Mouse (Mus musculus): ENCODE results near the gene Naif1. TPM values are rescaled to one million over a fixed set of nuclear protein-coding genes. Genes with fewer than 3 reads are reported as not detected.
A peak's percentile ranks its signal among the peaks of the same experiment; 100 is the strongest.

Gene Naif1
- polyA plus RNA-seq, 1 experiment from 2014 or later: 7.3 TPM

- Histone ChIP-seq H3K9me3 (replicated peaks) (no peaks in the 10 kb centered on the region), H3K27me3 (ENCODE audit: low read depth, poor library complexity, severe bottlenecking) (no peaks in the 10 kb centered on the region), H3K4me1 (peaks cover 30% of the 10 kb centered on the region), H3K27ac (no peak overlapping the region), H3K36me3 (peaks cover 74% of the 10 kb centered on the region), H3K4me3 (no peak overlapping the region)
- 95% methylated on average over 3 of the region's 3 CpGs for WGBS
- no peak for DNase-seq (ENCODE audit: low spot score)
Measured at GRCm38 (mm10) chr2:32419359-32419758, 30.9 kb upstream of the Naif1 start.

GRCm38 (mm10) chr2:32420066-32420608, 30.1 kb upstream of the Naif1 start:
- H3K4me3 ChIP-seq: no peak overlapping the region
- H3K36me3 ChIP-seq: peaks cover 66% of the 10 kb centered on the region
- 0 out of 2 replicates have a peak overlapping the region, but pooled peaks have one; percentile 12 for H3K27ac ChIP-seq
- H3K9me3 ChIP-seq (replicated peaks): no peaks in the 10 kb centered on the region
- WGBS: 91% methylated on average over 12 of the region's 12 CpGs
- no peaks in the 10 kb centered on the region for H3K27me3 ChIP-seq (ENCODE audit: low read depth, poor library complexity, severe bottlenecking)
- peaks cover 34% of the 10 kb centered on the region for H3K4me1 ChIP-seq
- no peak for DNase-seq (ENCODE audit: low spot score)

- Histone ChIP-seq H3K27ac (no peak overlapping the region), H3K9me3 (replicated peaks) (no peaks in the 10 kb centered on the region), H3K4me1 (peaks cover 34% of the 10 kb centered on the region), H3K36me3 (peaks cover 61% of the 10 kb centered on the region), H3K27me3 (ENCODE audit: low read depth, poor library complexity, severe bottlenecking) (no peaks in the 10 kb centered on the region), H3K4me3 (no peak overlapping the region)
- no peak for DNase-seq (ENCODE audit: low spot score)
- 86% methylated on average over 6 of the region's 6 CpGs for WGBS
Measured at GRCm38 (mm10) chr2:32420647-32421046, 29.6 kb upstream of the Naif1 start.

GRCm38 (mm10) chr2:32421851-32422251, 28.4 kb upstream of the Naif1 start:
- Histone ChIP-seq H3K9me3 (replicated peaks) (no peaks in the 10 kb centered on the region), H3K4me3 (no peak overlapping the region), H3K27me3 (ENCODE audit: low read depth, poor library complexity, severe bottlenecking) (no peaks in the 10 kb centered on the region), H3K27ac (peak overlapping the region; percentile 32; the same call in 1 of the 2 replicates), H3K36me3 (peaks cover 57% of the 10 kb centered on the region), H3K4me1 (peaks cover 36% of the 10 kb centered on the region)
- no peak for DNase-seq (ENCODE audit: low spot score)
- 95% methylated on average over 6 of the region's 6 CpGs for WGBS

- H3K27ac ChIP-seq: peak overlapping the region; percentile 71
- H3K27me3 ChIP-seq (ENCODE audit: low read depth, poor library complexity, severe bottlenecking): no peaks in the 10 kb centered on the region
- peak overlapping the region; percentile 50 for H3K4me3 ChIP-seq
- DNase-seq (ENCODE audit: low spot score): peak; percentile 69
- peaks cover 46% of the 10 kb centered on the region for H3K4me1 ChIP-seq
- no peaks in the 10 kb centered on the region for H3K9me3 ChIP-seq (replicated peaks)
- peaks cover 39% of the 10 kb centered on the region for H3K36me3 ChIP-seq
- 1% methylated on average over 14 of the region's 14 CpGs for WGBS
Measured at GRCm38 (mm10) chr2:32423481-32424331, 26.6 kb upstream of the Naif1 start.

- peaks cover 28% of the 10 kb centered on the region for H3K36me3 ChIP-seq
- H3K27me3 ChIP-seq (ENCODE audit: low read depth, poor library complexity, severe bottlenecking): no peaks in the 10 kb centered on the region
- no peak overlapping the region for H3K4me3 ChIP-seq
- DNase-seq (ENCODE audit: low spot score): no peak
- H3K4me1 ChIP-seq: peaks cover 54% of the 10 kb centered on the region
- 62% methylated on average over 3 of the region's 3 CpGs for WGBS
- no peaks in the 10 kb centered on the region for H3K9me3 ChIP-seq (replicated peaks)
- H3K27ac ChIP-seq: peak overlapping the region; percentile 71
Measured at GRCm38 (mm10) chr2:32424796-32425195, 25.5 kb upstream of the Naif1 start.

- 81% methylated on average over 5 of the region's 5 CpGs for WGBS
- H3K9me3 ChIP-seq (replicated peaks): no peaks in the 10 kb centered on the region
- H3K27ac ChIP-seq: no peak overlapping the region
- no peak for DNase-seq (ENCODE audit: low spot score)
- no peaks in the 10 kb centered on the region for H3K27me3 ChIP-seq (ENCODE audit: low read depth, poor library complexity, severe bottlenecking)
- peaks cover 20% of the 10 kb centered on the region for H3K36me3 ChIP-seq
- H3K4me3 ChIP-seq: no peak overlapping the region
- H3K4me1 ChIP-seq: peaks cover 62% of the 10 kb centered on the region
Measured at GRCm38 (mm10) chr2:32425568-32425967, 24.7 kb upstream of the Naif1 start.

- H3K4me1 ChIP-seq: peaks cover 65% of the 10 kb centered on the region
- no peaks in the 10 kb centered on the region for H3K27me3 ChIP-seq (ENCODE audit: low read depth, poor library complexity, severe bottlenecking)
- H3K36me3 ChIP-seq: peaks cover 15% of the 10 kb centered on the region
- no peak overlapping the region for H3K27ac ChIP-seq
- H3K9me3 ChIP-seq (replicated peaks): no peaks in the 10 kb centered on the region
- DNase-seq (ENCODE audit: low spot score): no peak
- H3K4me3 ChIP-seq: no peak overlapping the region
- 96% methylated on average over 1 of the region's 1 CpGs for WGBS
Measured at GRCm38 (mm10) chr2:32426141-32426540, 24.1 kb upstream of the Naif1 start.

GRCm38 (mm10) chr2:32427720-32428119, 22.5 kb upstream of the Naif1 start:
- Histone ChIP-seq H3K4me1 (peaks cover 66% of the 10 kb centered on the region), H3K27ac (no peak overlapping the region), H3K4me3 (no peak overlapping the region; the same call in 1 of the 2 replicates), H3K9me3 (replicated peaks) (no peaks in the 10 kb centered on the region), H3K36me3 (peaks cover 9% of the 10 kb centered on the region), H3K27me3 (ENCODE audit: low read depth, poor library complexity, severe bottlenecking) (no peaks in the 10 kb centered on the region)
- no peak for DNase-seq (ENCODE audit: low spot score)
- 86% methylated on average over 5 of the region's 5 CpGs for WGBS

GRCm38 (mm10) chr2:32428262-32428722, 22.0 kb upstream of the Naif1 start:
- Histone ChIP-seq H3K4me1 (peaks cover 60% of the 10 kb centered on the region), H3K36me3 (peaks cover 9% of the 10 kb centered on the region), H3K27me3 (ENCODE audit: low read depth, poor library complexity, severe bottlenecking) (no peaks in the 10 kb centered on the region), H3K9me3 (replicated peaks) (no peaks in the 10 kb centered on the region), H3K27ac (peak overlapping the region; percentile 50; the same call in 1 of the 2 replicates), H3K4me3 (peak overlapping the region; percentile 4; the same call in 1 of the 2 replicates)
- no peak for DNase-seq (ENCODE audit: low spot score)
- 71% methylated on average over 8 of the region's 8 CpGs for WGBS

GRCm38 (mm10) chr2:32429215-32429891, 20.9 kb upstream of the Naif1 start:
- peaks cover 9% of the 10 kb centered on the region for H3K36me3 ChIP-seq
- H3K27ac ChIP-seq: peak overlapping the region; percentile 50; the same call in 1 of the 2 replicates
- H3K9me3 ChIP-seq (replicated peaks): no peaks in the 10 kb centered on the region
- H3K4me1 ChIP-seq: peaks cover 49% of the 10 kb centered on the region
- H3K4me3 ChIP-seq: no peak overlapping the region
- DNase-seq (ENCODE audit: low spot score): no peak
- WGBS: 83% methylated on average over 4 of the region's 4 CpGs
- no peaks in the 10 kb centered on the region for H3K27me3 ChIP-seq (ENCODE audit: low read depth, poor library complexity, severe bottlenecking)

GRCm38 (mm10) chr2:32430701-32431676, 19.3 kb upstream of the Naif1 start:
- peak overlapping the region; percentile 86 for H3K27ac ChIP-seq
- no peaks in the 10 kb centered on the region for H3K9me3 ChIP-seq (replicated peaks)
- H3K4me3 ChIP-seq: peak overlapping the region; percentile 61
- H3K36me3 ChIP-seq: peaks cover 8% of the 10 kb centered on the region
- 9% methylated on average over 18 of the region's 18 CpGs for WGBS
- H3K4me1 ChIP-seq: peaks cover 42% of the 10 kb centered on the region
- peak; percentile 90 for DNase-seq (ENCODE audit: low spot score)
- no peaks in the 10 kb centered on the region for H3K27me3 ChIP-seq (ENCODE audit: low read depth, poor library complexity, severe bottlenecking)

Data from limb, embryonic 10.5 days (tissue).